Mouse (Mus musculus) liver, embryonic 14.5 days (tissue): ENCODE measurements around the gene Gab1.

Experiments used
- CTCF ChIP-seq: IDR thresholded peaks from 2 replicates; pipeline ENCODE4 v1.5.1; 2016; ENCODE audit warnings: antibody characterized with exemption, low read depth, control low read depth
- EP300 ChIP-seq: IDR thresholded peaks from 2 replicates; pipeline ENCODE4 v1.6.1; 2016; ENCODE audit warnings: antibody characterized with exemption, low read depth

DNA sequence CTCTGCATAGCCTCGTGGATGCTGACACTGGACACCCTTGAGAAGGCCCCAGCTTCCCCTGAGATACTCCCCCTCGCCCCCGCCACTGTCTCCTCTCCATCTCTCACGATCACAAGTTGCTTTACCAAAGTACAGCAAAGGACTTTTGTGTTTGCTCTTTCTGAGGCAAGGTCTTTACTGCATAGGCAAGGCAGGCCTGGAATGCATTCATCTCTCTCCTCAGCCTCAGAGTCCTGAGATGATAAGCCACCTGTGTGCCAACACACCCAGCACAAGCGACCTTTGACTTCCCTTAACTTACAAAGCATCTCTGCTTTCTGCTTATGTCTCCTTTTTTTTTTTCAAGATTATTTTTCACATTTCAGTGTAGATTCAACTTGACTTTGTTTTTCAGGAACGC, 61.3 kb downstream of the Gab1 start:
- no peak for TF ChIP-seq CTCF
- TF ChIP-seq EP300: no peak
